Mouse (Mus musculus): ENCODE data around the gene Pde6h.

DNA sequence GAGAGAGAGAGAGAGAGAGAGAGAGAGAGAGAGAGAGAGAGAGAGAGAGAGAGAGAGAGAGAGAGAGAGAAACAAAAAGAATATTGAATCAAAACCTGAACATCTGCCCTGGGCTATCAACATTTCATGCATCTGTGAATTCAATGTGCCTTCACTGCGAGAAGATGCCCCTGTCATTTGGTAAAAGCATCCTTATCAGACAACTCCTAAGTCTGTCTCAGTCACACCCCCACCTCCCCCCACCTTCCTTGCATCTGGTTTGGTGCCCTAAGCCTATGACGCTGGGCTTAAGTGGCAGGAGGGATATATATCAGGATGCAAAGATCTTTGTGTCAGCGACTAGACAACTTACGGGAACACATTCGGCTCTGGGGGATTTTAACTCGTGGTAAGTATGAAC lies 30.6 kb downstream of the Pde6h start:
- TF ChIP-seq CTCF (IDR thresholded peaks at IDR 0.05; ENCODE audit: low read depth) = no peak
- TF ChIP-seq EP300 (IDR thresholded peaks at IDR 0.05; ENCODE audit: low read depth) = no peak

Measured in heart, postnatal 0 days (tissue).